Mouse (Mus musculus) adrenal gland, adult 2 months (tissue): ENCODE data around the gene Adrb1. TPM values are rescaled to one million over a fixed set of nuclear protein-coding genes. Genes with fewer than 3 reads are reported as not detected.

ENCODE experiments used
- polyA plus RNA-seq: library from polyadenylated mRNA; depleted of rRNA; stranded (reverse); fragments of >200 nt; gene quantifications from 2 replicates; pipeline ENCODE4 v1.2.3, GENCODE M21; 2012; rRNA removed
- total RNA-seq, 2 experiments: library from RNA; stranded (reverse); gene quantifications; 2 replicates each; pipeline ENCODE4 v1.2.3; 2021

Gene Adrb1
- total and polyA plus RNA-seq, 3 experiments = 2.1 to 9.5 (median 7.5) TPM

Other genes with a start within 250 kb of the Adrb1 start
- gene Dclre1a, start 174.0 kb upstream of the Adrb1 start, total RNA-seq = 1 to 10 TPM; 8.0 to 8.9 TPM
- 2.4 and 2.5 TPM in 2 replicates for gene Dclre1a, start 174.0 kb upstream of the Adrb1 start, polyA plus RNA-seq
- gene Nhlrc2, start 173.9 kb upstream of the Adrb1 start, total RNA-seq = 10 to 100 TPM; 15.9 to 16.0 TPM
- gene Nhlrc2, start 173.9 kb upstream of the Adrb1 start, polyA plus RNA-seq = 3.3 and 3.8 TPM in 2 replicates
- 10 to 100 TPM; 22.0 to 33.8 TPM for gene Ccdc186, start 100.0 kb downstream of the Adrb1 start, total RNA-seq
- 1.3 and 2.4 TPM in 2 replicates for gene Ccdc186, start 100.0 kb downstream of the Adrb1 start, polyA plus RNA-seq
- gene Tdrd1, start 104.0 kb downstream of the Adrb1 start, total RNA-seq = not detected
- gene Tdrd1, start 104.0 kb downstream of the Adrb1 start, polyA plus RNA-seq = not detected in 2 replicates
- gene Vwa2, start 152.1 kb downstream of the Adrb1 start, total RNA-seq = not detected
- gene Vwa2, start 152.1 kb downstream of the Adrb1 start, polyA plus RNA-seq = not detected in 2 replicates